Mouse (Mus musculus): ENCODE data around the gene Ddr2. TPM values are rescaled to one million over a fixed set of nuclear protein-coding genes. Genes with fewer than 3 reads are reported as not detected.
A peak's percentile ranks its signal among the peaks of the same experiment; 100 is the strongest.

Gene Ddr2
- 22.8 and 23.0 TPM in 2 replicates for polyA plus RNA-seq (2016; fragmentation: Nextera tagmentation; extraction: Ambion mirVana)

DNA sequence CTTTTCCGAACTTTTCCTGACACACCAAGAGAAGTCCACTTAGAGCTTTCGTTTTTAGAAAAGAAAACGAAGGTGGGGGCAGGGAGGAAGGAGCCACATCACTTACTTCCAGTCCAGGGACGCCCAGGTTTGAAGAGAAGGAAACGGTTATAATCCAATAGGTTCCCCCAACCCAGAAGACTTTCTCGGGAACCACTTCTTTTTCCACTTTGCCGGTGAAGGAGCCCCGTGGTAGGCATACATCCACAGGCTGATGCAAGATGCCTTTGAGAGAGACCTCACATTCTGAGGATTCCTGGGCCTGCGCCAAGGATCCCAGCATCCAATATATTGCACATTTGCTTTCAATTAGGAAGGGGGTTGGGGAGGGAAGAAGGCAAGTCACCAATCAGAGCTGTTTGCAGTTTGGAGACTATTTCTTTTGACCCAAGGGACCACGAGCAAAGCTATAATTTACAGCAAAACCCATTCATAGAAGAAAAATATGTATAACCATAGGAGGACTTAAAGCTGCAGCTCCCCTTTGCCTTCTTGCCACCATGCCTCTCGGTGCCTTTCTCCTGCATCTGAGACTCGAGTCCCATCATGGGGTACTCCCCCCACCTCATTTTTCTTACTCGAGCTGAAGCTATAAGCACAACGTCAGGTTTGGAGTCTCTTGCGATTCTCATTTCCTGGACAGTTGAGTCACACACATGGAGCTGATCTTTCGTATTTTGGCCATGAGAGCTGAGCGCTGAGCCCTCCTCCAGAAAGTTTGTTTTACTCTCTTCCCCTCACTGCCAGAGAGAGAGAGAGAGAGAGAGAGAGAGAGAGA lies at the start of gene Ddr2:
Gene Ddr2, minus strand, starts transcription at position 247 of the 817 bp plus-strand sequence.
- no peaks in the 10 kb centered on the region; the same call in 1 of the 2 replicates for H3K4me1 ChIP-seq
- DNase-seq (ENCODE audit: low spot score): peak; percentile 39
- WGBS: 76% methylated on average over 17 of the region's 17 CpGs
- peak within 1 kb of the TSS; percentile 28; the same call in 1 of the 2 replicates for H3K4me3 ChIP-seq
- no peaks in the 10 kb centered on the region for H3K27me3 ChIP-seq (ENCODE audit: low read depth, poor library complexity, severe bottlenecking)
- H3K27ac ChIP-seq (replicated peaks): peak within 1 kb of the TSS; percentile 49; the same call in 1 of the 2 replicates
- H3K36me3 ChIP-seq: no peaks in the 10 kb centered on the region
- no peaks in the 10 kb centered on the region for H3K9me3 ChIP-seq (replicated peaks)

DNA sequence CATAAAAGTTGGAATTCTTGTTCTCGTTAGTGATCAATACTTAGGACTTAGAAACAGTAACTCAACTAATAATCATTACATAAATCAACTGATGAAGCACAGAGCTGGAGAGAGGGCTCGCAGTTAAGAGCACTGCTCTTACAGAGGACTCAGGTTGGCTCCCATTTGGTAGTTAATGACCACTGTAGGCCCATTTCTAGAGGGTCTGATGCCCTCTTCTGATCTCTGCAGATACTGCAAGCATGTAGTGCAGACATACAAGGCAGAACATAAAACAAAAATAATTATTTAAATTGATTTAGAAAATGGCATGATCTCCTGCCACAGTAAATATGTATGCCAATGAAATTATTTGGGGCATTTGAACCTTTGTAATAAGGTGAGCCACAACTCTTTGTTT lies 49.1 kb upstream of the Ddr2 start:
- no peak overlapping the region for H3K4me3 ChIP-seq
- no peaks in the 10 kb centered on the region for H3K27me3 ChIP-seq (ENCODE audit: low read depth, poor library complexity, severe bottlenecking)
- no peak overlapping the region for H3K27ac ChIP-seq (replicated peaks)
- peaks cover 10% of the 10 kb centered on the region; the same call in 1 of the 2 replicates for H3K4me1 ChIP-seq
- H3K36me3 ChIP-seq: peaks cover 43% of the 10 kb centered on the region
- 93% methylated on average over 2 of the region's 2 CpGs for WGBS
- H3K9me3 ChIP-seq (replicated peaks): no peaks in the 10 kb centered on the region
- no peak for DNase-seq (ENCODE audit: low spot score)

DNA sequence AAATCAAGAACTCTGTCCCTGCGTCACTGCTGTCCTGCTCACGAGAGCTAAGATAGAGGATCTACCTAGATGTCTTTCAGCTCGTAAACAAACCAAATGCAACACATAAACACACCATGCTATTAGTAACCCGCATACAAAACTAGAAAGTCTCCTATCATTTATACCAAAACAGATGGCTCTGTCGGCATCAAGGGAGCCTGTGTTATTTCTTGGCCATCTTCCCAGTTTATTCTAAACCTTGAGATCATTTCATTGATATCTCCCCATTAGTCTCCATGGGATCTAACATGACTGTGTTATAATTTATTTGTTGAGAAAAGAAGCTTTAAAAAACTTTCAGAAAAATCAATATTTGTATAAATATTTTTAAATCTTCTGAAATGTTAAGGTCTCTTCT lies 45.2 kb upstream of the Ddr2 start:
- H3K4me1 ChIP-seq: peaks cover 6% of the 10 kb centered on the region; the same call in 1 of the 2 replicates
- H3K9me3 ChIP-seq (replicated peaks): no peaks in the 10 kb centered on the region
- H3K4me3 ChIP-seq: no peak overlapping the region
- peaks cover 36% of the 10 kb centered on the region for H3K36me3 ChIP-seq
- no peaks in the 10 kb centered on the region for H3K27me3 ChIP-seq (ENCODE audit: low read depth, poor library complexity, severe bottlenecking)
- WGBS: 94% methylated on average over 5 of the region's 5 CpGs
- DNase-seq (ENCODE audit: low spot score): no peak
- no peak overlapping the region for H3K27ac ChIP-seq (replicated peaks)

DNA sequence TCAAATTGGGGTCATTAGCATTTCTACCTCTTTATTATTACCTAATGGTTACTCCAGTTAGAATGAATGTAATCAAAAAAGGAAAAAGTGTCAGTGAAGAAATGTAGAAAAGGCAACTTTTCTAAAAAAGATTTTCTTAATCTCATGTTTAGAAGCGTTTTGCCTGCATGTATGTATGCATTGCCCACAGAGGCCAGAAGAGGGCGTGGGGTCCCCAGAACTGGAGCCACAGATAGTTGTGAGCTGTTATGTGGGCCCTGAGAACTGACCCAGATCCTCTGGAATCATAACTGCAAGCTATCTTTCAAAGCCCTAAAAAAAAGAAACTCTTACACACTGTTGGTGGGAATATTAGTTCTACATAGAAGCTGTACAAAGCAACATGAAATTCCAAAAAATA lies 44.7 kb upstream of the Ddr2 start:
- H3K9me3 ChIP-seq (replicated peaks): no peaks in the 10 kb centered on the region
- H3K27me3 ChIP-seq (ENCODE audit: low read depth, poor library complexity, severe bottlenecking): no peaks in the 10 kb centered on the region
- WGBS: 70% methylated on average over 2 of the region's 2 CpGs
- DNase-seq (ENCODE audit: low spot score): no peak
- H3K4me3 ChIP-seq: no peak overlapping the region
- H3K27ac ChIP-seq (replicated peaks): no peak overlapping the region
- peaks cover 39% of the 10 kb centered on the region for H3K36me3 ChIP-seq
- H3K4me1 ChIP-seq: peaks cover 2% of the 10 kb centered on the region; the same call in 1 of the 2 replicates

DNA sequence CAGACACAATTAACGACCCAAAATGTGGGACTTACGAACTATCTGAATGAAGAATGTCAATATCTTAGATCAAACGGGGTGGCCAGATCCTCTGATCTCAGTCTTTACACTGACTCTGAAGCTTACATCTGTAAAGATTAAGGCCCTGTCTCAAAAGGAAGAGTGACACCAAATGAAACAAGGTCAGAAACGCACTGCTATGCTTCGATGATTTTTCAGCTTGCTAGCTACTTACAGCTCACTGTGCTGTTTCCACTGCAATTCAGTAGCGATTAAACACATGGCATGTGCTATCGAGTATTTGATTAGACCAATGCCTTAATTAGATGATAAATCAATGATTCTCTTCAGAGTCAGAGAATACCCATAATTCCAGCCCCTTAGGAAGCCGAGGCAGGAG lies 43.4 kb upstream of the Ddr2 start:
- H3K27ac ChIP-seq (replicated peaks): no peak overlapping the region
- no peaks in the 10 kb centered on the region for H3K4me1 ChIP-seq
- no peak for DNase-seq (ENCODE audit: low spot score)
- H3K36me3 ChIP-seq: peaks cover 49% of the 10 kb centered on the region
- no peaks in the 10 kb centered on the region for H3K27me3 ChIP-seq (ENCODE audit: low read depth, poor library complexity, severe bottlenecking)
- WGBS: 68% methylated on average over 8 of the region's 8 CpGs
- no peaks in the 10 kb centered on the region for H3K9me3 ChIP-seq (replicated peaks)
- no peak overlapping the region for H3K4me3 ChIP-seq

DNA sequence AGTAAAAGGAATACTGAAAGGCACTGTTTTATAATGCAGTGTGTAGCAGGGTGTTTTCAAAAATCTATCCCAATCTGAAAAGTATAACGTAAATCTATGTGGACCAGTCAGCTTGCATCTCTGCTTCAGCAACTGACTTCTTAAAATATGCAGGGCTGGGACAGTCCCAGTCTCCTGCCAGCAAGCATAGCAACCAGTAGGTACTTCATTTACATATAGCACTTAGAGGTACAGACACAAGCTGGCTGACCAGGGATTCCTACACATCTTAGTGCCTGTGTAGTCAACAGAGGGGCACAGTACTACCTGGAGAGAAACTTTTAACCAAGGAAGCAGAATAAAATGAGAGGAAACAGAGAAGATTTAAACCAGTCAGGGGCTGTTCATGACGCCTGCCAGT lies 42.0 kb upstream of the Ddr2 start:
- H3K27me3 ChIP-seq (ENCODE audit: low read depth, poor library complexity, severe bottlenecking): no peaks in the 10 kb centered on the region
- WGBS: 92% methylated on average over 2 of the region's 2 CpGs
- H3K36me3 ChIP-seq: peaks cover 51% of the 10 kb centered on the region
- H3K4me3 ChIP-seq: no peak overlapping the region
- H3K27ac ChIP-seq (replicated peaks): no peak overlapping the region
- H3K9me3 ChIP-seq (replicated peaks): no peaks in the 10 kb centered on the region
- DNase-seq (ENCODE audit: low spot score): no peak
- H3K4me1 ChIP-seq: no peaks in the 10 kb centered on the region

DNA sequence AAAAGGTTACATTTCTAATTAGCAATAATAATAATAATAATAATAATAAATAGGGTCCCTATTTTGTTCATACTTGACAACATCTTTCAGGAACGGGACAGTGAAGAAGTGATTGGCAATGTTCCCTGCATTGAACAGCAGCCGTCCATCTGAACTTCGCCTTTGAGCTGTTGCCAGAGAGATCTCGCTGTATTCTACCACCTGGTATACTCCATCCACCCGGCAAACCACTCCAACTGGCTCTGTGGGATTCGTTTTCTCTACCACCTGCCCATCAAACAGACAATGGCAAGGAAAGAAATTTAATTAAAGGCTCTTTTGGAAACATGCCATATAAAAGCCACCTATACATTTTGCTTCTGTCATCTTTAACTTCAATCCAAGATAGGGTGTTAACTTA lies 40.3 kb upstream of the Ddr2 start:
- WGBS: 94% methylated on average over 6 of the region's 6 CpGs
- Histone ChIP-seq H3K36me3 (peaks cover 44% of the 10 kb centered on the region), H3K4me1 (no peaks in the 10 kb centered on the region), H3K4me3 (no peak overlapping the region), H3K9me3 (replicated peaks) (no peaks in the 10 kb centered on the region), H3K27me3 (ENCODE audit: low read depth, poor library complexity, severe bottlenecking) (no peaks in the 10 kb centered on the region), H3K27ac (replicated peaks) (no peak overlapping the region)
- no peak for DNase-seq (ENCODE audit: low spot score)

DNA sequence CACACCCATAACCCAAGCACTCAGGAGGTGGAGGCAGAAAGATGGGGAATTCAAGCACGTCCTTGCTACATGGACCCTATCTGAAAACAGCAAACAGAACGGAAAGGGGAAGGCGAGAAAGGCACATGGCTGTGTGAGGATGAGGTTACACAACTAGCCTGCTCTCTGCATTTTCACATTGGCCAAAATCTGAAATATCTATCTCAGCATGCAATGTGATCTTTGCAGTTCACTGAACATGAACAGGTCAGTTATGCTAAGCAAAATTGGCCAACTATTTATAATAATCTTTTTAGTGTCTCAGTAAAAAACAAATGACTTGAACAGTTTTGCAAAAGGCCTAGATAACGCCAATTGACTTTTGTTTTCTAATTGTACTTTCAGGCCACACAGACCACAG lies 39.2 kb upstream of the Ddr2 start:
- Histone ChIP-seq H3K27ac (replicated peaks) (no peak overlapping the region), H3K9me3 (replicated peaks) (no peaks in the 10 kb centered on the region), H3K4me1 (no peaks in the 10 kb centered on the region), H3K4me3 (no peak overlapping the region), H3K36me3 (peaks cover 37% of the 10 kb centered on the region), H3K27me3 (ENCODE audit: low read depth, poor library complexity, severe bottlenecking) (no peaks in the 10 kb centered on the region)
- DNase-seq (ENCODE audit: low spot score): no peak
- WGBS: 91% methylated on average over 4 of the region's 4 CpGs

DNA sequence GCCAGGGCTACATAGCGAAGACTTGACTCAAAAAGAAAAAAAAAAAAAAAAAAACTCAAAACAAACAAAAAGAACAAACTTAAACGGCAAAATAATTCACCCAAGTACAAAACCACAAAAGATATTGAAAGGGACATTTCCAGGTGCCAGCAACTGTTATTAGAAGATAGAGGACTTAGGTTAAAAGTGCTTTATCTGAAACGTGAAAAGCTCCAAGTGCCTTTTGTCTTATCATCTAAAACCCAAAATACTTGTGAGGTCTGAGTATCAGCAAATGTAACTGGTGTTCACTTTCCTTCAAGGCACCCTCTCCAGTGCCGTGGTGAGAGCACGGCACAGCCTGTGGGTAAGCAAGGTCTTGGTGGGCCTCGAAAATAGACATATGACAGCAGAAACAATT lies 38.0 kb upstream of the Ddr2 start:
- 92% methylated on average over 6 of the region's 6 CpGs for WGBS
- Histone ChIP-seq H3K4me1 (no peaks in the 10 kb centered on the region), H3K4me3 (no peak overlapping the region), H3K27ac (replicated peaks) (no peak overlapping the region), H3K9me3 (replicated peaks) (no peaks in the 10 kb centered on the region), H3K36me3 (peaks cover 41% of the 10 kb centered on the region), H3K27me3 (ENCODE audit: low read depth, poor library complexity, severe bottlenecking) (no peaks in the 10 kb centered on the region)
- no peak for DNase-seq (ENCODE audit: low spot score)

DNA sequence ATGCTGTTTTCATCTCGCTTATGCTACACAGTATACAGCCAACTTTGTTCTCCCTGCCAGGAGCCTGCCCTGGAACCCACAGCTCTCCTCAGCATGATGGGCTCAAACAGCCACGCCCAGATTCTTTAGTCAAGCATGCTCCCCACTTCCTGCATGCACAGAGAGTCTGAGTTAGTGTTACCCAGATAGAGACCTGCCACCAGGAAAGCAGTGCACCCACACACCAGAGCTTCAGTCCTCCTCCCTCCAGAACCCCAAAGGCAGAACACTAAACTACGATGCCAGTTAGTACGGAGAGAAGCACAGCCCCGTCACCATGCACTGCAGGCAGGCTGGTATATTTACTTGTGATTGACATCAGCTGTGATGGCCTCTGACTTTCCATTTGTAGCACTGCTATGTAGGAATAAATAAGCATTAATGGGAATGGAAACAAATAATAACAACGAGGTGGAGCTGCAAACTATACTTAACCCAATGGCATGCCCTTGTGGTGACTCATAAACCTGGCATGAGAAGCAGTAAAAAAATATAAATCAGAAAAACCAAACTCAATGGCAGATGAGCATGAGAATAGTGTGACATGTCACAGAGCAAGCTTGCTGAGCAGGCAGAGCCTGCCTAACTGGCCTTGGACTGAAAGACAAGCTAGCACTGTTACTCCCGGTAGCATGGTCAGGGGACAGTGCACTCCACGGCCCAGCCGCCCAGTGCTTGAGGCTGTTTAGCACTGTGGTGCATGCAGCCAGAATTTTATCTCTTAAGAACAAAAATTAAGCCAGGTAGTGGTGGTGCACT lies 37.3 kb upstream of the Ddr2 start:
- Histone ChIP-seq H3K27me3 (ENCODE audit: low read depth, poor library complexity, severe bottlenecking) (no peaks in the 10 kb centered on the region), H3K4me1 (no peaks in the 10 kb centered on the region), H3K4me3 (no peak overlapping the region), H3K36me3 (peaks cover 47% of the 10 kb centered on the region), H3K9me3 (replicated peaks) (no peaks in the 10 kb centered on the region), H3K27ac (replicated peaks) (no peak overlapping the region)
- DNase-seq (ENCODE audit: low spot score): no peak
- WGBS: 93% methylated on average over 9 of the region's 9 CpGs

DNA sequence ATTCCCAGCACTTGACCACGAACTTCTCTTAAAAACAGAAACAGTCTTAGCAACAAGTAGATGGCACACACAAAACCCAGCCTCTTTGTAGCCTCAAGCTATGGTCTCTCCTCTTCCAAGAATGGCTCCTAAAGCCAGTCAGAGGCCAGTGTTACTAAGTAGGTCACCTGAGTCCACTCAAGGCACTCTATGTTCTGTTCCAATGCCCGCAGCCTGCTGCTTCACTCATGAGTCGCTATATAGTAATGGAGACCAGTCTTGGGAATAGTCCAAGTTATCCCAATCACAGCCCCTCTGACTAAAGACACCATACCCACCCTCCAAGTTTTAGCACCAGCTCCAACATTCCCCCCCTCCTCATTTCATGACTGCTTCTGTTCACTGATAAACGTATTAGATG lies 35.0 kb upstream of the Ddr2 start:
- H3K36me3 ChIP-seq: peaks cover 55% of the 10 kb centered on the region
- 91% methylated on average over 4 of the region's 4 CpGs for WGBS
- H3K27ac ChIP-seq (replicated peaks): no peak overlapping the region
- no peak overlapping the region for H3K4me3 ChIP-seq
- DNase-seq (ENCODE audit: low spot score): no peak
- no peaks in the 10 kb centered on the region for H3K4me1 ChIP-seq
- H3K27me3 ChIP-seq (ENCODE audit: low read depth, poor library complexity, severe bottlenecking): no peaks in the 10 kb centered on the region
- H3K9me3 ChIP-seq (replicated peaks): no peaks in the 10 kb centered on the region

DNA sequence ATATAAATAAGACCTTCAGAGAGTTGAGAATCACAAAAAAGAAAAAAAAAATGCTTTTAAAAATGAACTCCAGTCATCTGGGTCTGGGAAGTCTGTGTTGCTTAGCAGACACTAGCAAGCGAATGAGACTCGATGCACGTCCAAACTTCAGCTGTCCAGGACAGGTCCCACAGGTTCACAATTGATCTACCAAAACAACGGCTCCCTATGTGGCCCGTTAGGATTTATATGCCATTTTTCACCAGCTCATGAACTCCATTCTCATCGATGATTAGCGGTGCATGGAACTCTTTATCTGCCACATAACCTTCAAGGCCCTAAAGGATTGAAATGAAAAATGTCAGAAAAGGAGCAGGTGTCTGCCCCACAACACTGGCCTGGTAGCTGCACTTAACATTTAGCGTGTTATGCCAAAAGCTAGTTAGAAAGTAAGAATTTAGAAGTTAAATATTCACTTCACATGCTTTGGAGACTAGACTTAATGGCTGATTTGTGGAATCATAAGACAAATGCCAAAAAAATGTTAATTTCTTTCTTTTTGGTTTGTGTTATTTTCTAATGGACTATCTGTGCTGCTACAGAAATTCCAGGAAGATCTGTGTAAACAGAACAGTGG lies 31.8 kb upstream of the Ddr2 start:
- 94% methylated on average over 8 of the region's 8 CpGs for WGBS
- Histone ChIP-seq H3K27me3 (ENCODE audit: low read depth, poor library complexity, severe bottlenecking) (no peaks in the 10 kb centered on the region), H3K4me1 (no peaks in the 10 kb centered on the region), H3K27ac (replicated peaks) (no peak overlapping the region), H3K36me3 (peaks cover 26% of the 10 kb centered on the region), H3K4me3 (no peak overlapping the region), H3K9me3 (replicated peaks) (no peaks in the 10 kb centered on the region)
- DNase-seq (ENCODE audit: low spot score): no peak

All from midbrain, embryonic 10.5 days (tissue).